Mouse (Mus musculus) bone marrow, adult 2 months (tissue): ENCODE data around the gene Ubash3b. TPM values are rescaled to one million over a fixed set of nuclear protein-coding genes. Genes with fewer than 3 reads are reported as not detected.

Source experiments
- H3K27ac ChIP-seq: fragments of 200-500 bp; 2 replicates; pipeline ENCODE4 v1.5.1; 2012; ENCODE audit warnings: low read depth, mild to moderate bottlenecking, control low read depth, inconsistent platforms, low read length; ENCODE audit not compliant: control insufficient read depth, poor library complexity, insufficient read depth
- H3K4me1 ChIP-seq: fragments of 200-500 bp; 2 replicates; pipeline ENCODE4 v1.6.1; 2011; ENCODE audit warnings: low read length; ENCODE audit not compliant: control insufficient read depth, insufficient read depth
- H3K4me3 ChIP-seq: fragments of 200-500 bp; replicated peaks from 2 replicates; pipeline ENCODE3; 2011; ENCODE audit warnings: mild to moderate bottlenecking, low read depth, low read length, control low read depth; ENCODE audit not compliant: control insufficient read depth
- CTCF ChIP-seq: fragments of 200-500 bp; IDR thresholded peaks from 2 replicates; pipeline ENCODE4 v1.5.1; 2011; ENCODE audit warnings: low read length, control low read depth; ENCODE audit not compliant: control insufficient read depth, insufficient read depth
- POLR2A ChIP-seq: fragments of 200-500 bp; IDR thresholded peaks from 2 replicates; pipeline ENCODE4 v1.6.1; 2011; ENCODE audit warnings: low read depth, mild to moderate bottlenecking, control low read depth, low read length, borderline replicate concordance; ENCODE audit not compliant: control insufficient read depth
- WGBS: fragments of 180-500 bp; shearing (Covaris S2); methylation state at CpG from one replicate; pipeline ENCODE4 v1.1.7; 2018; 5-methylcytosine and 5-hydroxymethylcytosine counted together
- polyA plus RNA-seq: library from polyadenylated mRNA; stranded (reverse); fragments of >200 nt; gene quantifications from 2 replicates; pipeline ENCODE4 v1.2.4, GENCODE M21; 2011; ENCODE audit warnings: low replicate concordance; ENCODE audit not compliant: missing spikeins, insufficient read depth, insufficient read length

Ubash3b gene
- polyA plus RNA-seq, 1 experiment: 33.4 TPM

DNA sequence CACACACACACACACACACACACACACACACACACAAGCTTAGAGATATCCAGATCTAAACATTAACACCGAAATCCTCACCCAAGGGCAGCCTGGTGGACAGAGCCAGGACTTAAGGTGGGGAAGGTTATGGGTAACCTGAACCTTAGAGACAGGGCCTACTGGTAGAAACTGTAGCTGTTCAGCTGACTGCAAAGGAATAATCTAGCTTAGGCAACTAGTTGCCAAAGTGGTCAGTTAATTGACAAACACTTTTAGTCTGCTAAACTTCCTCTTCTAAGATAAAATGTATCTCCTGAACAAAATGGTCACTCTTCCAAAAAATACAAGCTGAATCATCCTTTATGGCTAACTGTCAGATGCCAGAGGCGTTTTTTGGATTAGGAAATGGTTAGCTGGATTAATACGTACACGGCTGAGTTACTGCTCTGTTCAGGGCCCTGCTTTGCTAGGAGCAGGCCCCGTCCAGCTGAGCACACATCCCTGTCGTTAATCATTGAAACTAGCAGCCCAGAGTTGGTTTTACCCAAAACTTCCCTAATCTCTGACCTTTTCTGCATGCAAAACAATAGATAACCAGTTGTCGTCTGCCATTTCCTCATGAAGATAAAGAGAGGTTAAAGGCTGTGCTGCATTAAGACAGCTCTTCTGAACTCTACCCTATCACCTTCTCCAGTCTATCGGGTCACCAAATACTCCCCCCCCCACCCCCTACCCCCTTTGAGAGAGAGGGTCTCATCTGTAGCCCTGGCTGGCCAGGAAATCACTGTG is 102.5 kb downstream of the Ubash3b start:
- peak overlapping the region; percentile 58; the same call in 1 of the 2 replicates for H3K27ac ChIP-seq
- H3K4me1 ChIP-seq: peaks cover 4% of the 10 kb centered on the region; the same call in 1 of the 2 replicates
- TF ChIP-seq CTCF (no peak), POLR2A (no peak)
- WGBS: 24% methylated on average over 8 of the region's 8 CpGs
- H3K4me3 ChIP-seq: no peak overlapping the region

DNA sequence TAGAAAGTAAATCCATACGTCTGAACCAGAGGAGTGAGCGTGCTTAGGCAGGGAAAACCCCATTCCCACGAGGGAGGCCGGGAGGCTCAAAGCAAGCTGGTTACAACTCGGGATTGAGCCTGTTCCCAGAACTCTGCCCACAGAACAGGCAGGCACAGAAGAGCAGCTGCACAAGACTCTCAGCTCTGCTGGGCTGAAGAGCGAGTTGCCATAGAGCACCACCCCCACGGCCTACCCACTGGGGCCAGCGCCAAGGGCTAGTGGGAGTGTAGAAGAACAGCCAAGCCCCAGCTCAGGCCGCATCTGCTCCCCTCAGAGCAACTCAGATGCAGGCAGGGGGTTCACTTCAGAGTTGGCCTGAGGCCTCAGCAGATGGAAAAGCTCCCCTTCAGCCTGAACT is 107.3 kb downstream of the Ubash3b start:
- no peak overlapping the region for H3K27ac ChIP-seq
- TF ChIP-seq POLR2A (no peak), CTCF (no peak)
- no peak overlapping the region for H3K4me3 ChIP-seq
- H3K4me1 ChIP-seq: peaks cover 5% of the 10 kb centered on the region; the same call in 1 of the 2 replicates
- WGBS: 81% methylated on average over 9 of the region's 9 CpGs

DNA sequence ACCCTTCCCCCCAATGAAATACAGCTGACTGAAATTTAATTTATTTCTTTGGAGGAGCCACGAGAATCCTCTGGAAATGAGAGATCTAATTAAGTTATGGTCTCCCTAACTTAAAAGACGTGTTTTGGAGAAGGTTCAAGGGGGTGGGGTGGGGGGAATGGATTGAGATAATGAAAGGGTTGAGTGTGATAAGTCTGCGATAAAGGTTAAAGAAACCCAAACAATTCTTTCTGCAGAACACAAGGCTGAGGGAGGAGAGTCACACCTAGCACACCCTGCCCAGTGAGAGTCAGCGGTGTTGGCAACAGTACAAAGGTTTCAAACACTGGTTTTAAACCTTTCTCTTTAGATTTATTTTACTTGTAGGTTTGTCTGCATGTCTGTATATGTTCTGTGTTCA is 108.0 kb downstream of the Ubash3b start:
- peaks cover 2% of the 10 kb centered on the region; the same call in 1 of the 2 replicates for H3K4me1 ChIP-seq
- 55% methylated on average over 4 of the region's 4 CpGs for WGBS
- no peak for TF ChIP-seq CTCF
- no peak for TF ChIP-seq POLR2A
- H3K27ac ChIP-seq: no peak overlapping the region
- H3K4me3 ChIP-seq: no peak overlapping the region

DNA sequence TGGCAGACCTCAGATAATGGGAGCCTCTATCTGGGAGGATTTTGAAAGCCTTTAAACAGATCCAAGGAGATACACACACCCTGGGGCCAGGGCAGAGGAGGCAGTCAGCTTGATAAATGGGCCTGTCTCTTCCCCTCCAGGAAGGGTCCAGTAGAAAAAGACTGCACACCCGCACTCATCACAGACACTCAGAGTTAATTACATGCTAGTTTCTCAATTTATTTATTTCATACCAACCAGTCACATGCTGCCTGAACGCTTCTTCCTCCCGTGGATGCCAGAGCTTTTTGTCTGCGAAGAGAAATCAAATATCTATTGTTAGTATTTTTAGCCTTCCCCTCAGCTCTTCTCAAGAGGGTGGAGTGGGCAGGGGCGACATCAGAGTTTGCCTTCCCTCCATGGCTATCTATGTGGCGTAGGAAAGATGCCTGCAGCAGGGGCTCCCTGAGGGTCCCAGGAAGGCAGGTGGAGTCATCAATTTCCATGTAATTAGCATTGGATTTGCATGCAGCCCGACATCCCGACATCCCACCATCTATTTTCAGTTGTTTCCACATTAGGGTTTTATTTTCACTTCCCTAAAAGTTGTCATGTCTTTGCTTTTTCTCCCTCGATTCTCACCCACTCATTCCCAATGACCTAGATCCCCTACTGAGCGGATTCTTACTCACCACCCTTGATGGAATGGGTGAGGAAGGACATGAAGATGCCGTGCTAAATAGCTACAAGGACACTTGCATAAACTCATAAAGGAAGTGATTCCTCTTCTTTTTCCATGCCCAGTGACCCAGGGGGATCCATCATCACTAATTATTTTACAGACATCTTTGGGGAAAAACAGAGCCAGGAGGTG is 110.2 kb downstream of the Ubash3b start:
- Histone ChIP-seq H3K4me1 (peaks cover 1% of the 10 kb centered on the region; the same call in 1 of the 2 replicates), H3K27ac (no peak overlapping the region), H3K4me3 (no peak overlapping the region)
- WGBS: 65% methylated on average over 11 of the region's 11 CpGs
- TF ChIP-seq CTCF (no peak), POLR2A (no peak)

DNA sequence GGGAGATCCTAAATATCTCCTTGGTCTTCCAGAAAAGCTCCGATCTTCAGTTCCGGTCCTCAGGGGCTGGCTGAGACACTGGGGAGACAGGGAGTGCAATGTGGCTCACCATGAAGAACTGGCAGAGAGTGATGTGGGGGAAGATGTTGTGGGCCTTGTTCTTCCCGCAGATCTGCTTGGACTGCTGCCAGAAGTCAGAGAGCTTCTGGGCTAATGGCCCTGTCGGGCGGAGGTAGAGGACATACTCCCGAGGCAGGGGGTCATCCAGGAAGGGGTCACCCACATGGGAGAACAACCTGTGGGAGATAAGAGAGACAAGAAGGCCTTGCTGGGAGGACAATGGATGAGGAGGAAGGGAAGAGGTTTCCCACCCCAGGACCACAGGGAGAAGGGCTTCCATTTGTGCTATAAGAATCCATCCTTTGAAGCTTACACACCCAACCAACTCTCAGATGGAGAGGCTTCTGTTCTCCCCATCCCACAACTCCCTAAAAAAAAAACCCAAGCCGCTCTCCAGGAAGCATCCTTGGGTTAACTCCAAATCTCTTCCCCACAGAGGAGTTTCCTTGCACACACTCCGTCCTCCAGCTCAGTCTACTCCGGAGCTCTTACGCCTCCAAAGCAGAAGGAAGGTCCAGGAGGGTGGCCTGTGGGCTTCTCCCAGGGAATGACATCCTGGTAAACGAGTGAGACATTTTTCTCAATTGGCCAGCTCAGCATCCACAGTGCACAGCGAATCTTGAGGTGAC is 111.0 kb downstream of the Ubash3b start:
- WGBS: 78% methylated on average over 12 of the region's 12 CpGs
- Histone ChIP-seq H3K4me3 (no peak overlapping the region), H3K4me1 (peaks cover 1% of the 10 kb centered on the region; the same call in 1 of the 2 replicates), H3K27ac (no peak overlapping the region)
- TF ChIP-seq CTCF: no peak

DNA sequence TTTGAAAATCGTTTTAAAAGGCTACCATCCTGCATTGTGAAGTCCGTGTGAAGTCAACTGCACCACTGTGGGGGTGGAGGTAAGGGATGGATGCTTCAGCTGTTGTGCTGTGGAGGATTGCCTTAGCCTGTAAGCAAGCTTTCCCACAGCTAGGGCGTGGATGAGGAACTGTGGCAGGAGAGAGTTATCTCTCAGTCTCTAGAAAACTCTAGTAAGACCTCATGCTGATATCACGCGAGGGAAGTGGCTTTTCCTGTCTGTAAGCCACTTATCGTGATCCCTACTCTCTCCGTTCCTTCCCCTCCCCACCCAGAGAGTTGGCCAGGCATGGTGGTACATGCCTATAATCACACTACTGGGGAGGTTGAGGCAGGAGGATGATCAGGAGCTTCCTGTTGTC is 112.2 kb downstream of the Ubash3b start:
- H3K4me1 ChIP-seq: peaks cover 1% of the 10 kb centered on the region; the same call in 1 of the 2 replicates
- TF ChIP-seq CTCF (no peak), POLR2A (no peak)
- 35% methylated on average over 7 of the region's 7 CpGs for WGBS
- H3K4me3 ChIP-seq: no peak overlapping the region
- no peak overlapping the region for H3K27ac ChIP-seq

DNA sequence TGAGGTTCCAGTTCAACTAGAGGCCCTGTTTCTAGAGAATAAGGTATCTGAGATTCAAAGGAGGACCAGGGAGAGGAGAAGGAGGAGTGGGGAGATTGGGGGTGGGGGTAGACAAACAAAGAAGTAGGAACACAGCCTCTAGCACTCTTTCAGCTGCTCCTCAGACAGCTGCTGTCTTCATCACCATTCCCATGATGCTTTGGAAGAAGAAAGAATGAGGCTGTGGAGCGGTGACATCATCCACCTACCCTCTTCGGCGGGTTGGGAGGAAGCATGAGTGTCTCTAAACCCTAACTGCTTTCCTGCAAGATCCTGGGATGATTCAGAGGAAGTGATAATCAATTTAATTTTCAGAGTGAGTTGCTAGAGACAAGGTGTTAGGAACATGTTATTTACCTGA is 112.7 kb downstream of the Ubash3b start:
- whole genome bisulfite sequencing: 72% methylated on average over 3 of the region's 3 CpGs
- Histone ChIP-seq H3K27ac (no peak overlapping the region), H3K4me3 (no peak overlapping the region), H3K4me1 (peaks cover 1% of the 10 kb centered on the region; the same call in 1 of the 2 replicates)
- no peak for TF ChIP-seq POLR2A
- TF ChIP-seq CTCF: no peak
